Mouse (Mus musculus) adrenal gland, adult 2 months (tissue): ENCODE results near the gene Rhox4e. TPM values are rescaled to one million over a fixed set of nuclear protein-coding genes. Genes with fewer than 3 reads are reported as not detected.
"Not testable (repeated sequence)": the region's sequence is repeated elsewhere in the genome, so short reads cannot be mapped to it uniquely, and the experiment has no call there.

ENCODE experiments used
- DNase-seq: peaks from one replicate; pipeline ENCODE4 v3.0.0; 2021
- long read RNA-seq: library from polyadenylated mRNA; stranded (forward); transcript quantifications from one replicate; pipeline ENCODE4 v2.0.0, GENCODE M21; 2021
- polyA plus RNA-seq: library from polyadenylated mRNA; depleted of rRNA; stranded (reverse); fragments of >200 nt; gene quantifications from 2 replicates; pipeline ENCODE4 v1.2.3, GENCODE M21; 2012; rRNA removed
- total RNA-seq, 2 experiments: library from RNA; stranded (reverse); gene quantifications; 2 replicates each; pipeline ENCODE4 v1.2.3; 2021

Gene Rhox4e
- total RNA-seq (not detected), polyA plus RNA-seq (not detected in 2 replicates)
- long read RNA-seq, result 0 reads

- DNase-seq, result not testable (repeated sequence)
These were observed at the start of gene Rhox4e for GRCm38 (mm10) chrX:37557112-37557511. Gene Rhox4e, plus strand, starts transcription at chrX:37557412.

DNA sequence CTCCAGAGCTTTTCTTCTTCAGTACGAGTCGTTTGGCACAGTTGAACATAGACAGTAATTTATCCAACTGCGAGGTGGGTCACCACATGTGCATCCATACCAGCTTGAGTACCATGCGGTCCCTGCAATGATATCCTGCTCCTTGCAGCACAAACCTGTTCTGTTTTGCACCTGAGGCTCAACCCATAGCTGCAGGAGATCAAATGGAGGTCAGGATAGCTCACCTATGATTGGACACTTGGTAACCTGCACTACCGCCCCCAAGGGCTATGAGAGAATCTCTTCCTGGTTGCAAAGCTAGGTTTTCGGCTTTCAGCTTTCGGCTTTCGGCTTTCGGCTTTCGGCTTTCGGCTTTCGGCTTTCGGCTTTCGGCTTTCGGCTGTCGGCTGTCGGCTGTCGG lies 43.2 kb upstream of the Rhox4e start, which contains the start of gene Rhox4d:
Gene Rhox4d (plus strand): TSS at position 301 of the 400 bp plus-strand sequence.
- not testable (repeated sequence) for DNase-seq

- DNase-seq, result not testable (repeated sequence)
These were observed 27.1 kb upstream of the Rhox4e start, which contains the start of gene Rhox2e for GRCm38 (mm10) chrX:37530152-37530551. Gene Rhox2e, plus strand, starts transcription at chrX:37530452.

DNA sequence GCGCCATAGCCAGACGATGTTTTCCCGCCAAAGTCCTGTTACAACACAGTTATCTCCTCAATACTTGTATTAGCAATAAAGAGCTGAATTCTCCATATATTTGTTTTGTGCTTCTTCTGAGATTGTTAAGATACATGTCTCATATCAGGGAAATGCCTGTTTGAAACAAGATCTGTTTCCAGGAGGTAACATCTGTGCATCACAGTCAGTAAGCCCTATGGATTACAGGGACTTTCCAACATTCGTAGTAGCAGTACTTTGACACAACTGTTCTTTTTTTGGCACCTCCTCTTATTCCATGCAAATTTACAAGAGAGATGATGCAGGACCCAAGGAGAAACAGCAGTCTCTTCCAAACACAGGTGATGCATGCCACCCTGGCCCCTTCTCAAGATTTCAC lies 15.5 kb upstream of the Rhox4e start, which contains the start of gene Rhox3e:
Gene Rhox3e (plus strand): TSS at position 301 of the 400 bp plus-strand sequence.
- DNase-seq, result not testable (repeated sequence)

DNA sequence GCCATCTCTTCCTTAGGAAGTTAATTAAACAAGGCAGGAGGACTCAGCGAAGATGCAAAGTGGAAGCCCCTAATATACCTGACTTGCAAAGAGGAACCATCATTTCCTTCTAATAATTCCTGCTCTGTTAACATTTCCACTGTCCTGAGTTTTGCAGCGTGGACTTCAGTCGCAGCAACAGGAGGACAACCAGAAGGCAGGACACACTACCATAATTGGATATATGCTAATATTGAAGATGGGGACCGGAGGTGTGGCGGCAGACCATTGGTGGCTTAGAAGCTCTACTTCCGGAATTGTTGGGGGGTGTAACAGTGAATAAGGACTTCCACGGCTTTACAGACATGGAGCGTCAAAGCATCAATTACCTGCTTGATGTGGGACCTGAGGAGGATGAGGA lies 13.9 kb downstream of the Rhox4e start, which contains the start of gene Rhox2f:
Gene Rhox2f (plus strand): TSS at position 301 of the 400 bp plus-strand sequence.
- not testable (repeated sequence) for DNase-seq

GRCm38 (mm10) chrX:37572638-37573037 lies 15.4 kb downstream of the Rhox4e start:
- DNase-seq, result not testable (repeated sequence)

DNA sequence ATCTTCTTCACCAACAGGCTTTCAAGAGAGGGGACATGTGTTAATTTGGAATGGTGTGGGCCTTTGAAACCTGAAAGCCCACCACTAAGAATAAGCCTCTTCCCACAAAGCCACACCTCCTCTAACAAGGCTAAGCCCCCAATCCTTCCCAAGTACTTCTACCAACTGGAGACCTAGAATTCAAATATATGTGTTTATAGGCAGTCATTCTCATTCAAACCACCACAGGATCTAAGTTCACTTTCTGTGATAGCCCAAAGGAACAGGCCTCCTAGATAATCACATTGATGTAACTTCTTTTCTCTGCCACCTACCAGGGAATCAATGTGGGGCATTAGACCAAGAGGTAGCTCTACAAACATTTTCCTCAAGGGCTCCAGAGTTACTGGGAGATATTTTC lies 23.5 kb downstream of the Rhox4e start, which contains the start of gene Rhox3f:
Gene Rhox3f (plus strand): TSS at position 301 of the 400 bp plus-strand sequence.
- not testable (repeated sequence) for DNase-seq

DNA sequence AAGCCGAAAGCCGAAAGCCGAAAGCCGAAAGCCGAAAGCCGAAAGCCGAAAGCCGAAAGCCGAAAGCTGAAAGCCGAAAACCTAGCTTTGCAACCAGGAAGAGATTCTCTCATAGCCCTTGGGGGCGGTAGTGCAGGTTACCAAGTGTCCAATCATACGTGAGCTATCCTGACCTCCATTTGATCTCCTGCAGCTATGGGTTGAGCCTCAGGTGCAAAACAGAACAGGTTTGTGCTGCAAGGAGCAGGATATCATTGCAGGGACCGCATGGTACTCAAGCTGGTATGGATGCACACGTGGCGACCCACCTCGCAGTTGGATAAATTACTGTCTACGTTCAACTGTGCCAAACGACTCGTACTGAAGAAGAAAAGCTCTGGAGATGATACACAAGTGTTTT lies 50.4 kb downstream of the Rhox4e start, which contains the start of gene Rhox4f:
Gene Rhox4f (minus strand): TSS at position 101 of the 400 bp plus-strand sequence.
- DNase-seq, result not testable (repeated sequence)

Other genes with a start within 250 kb of the Rhox4e start
- gene Rhox3a2, start 177.4 kb upstream of the Rhox4e start, total RNA-seq, result not detected
- not detected in 2 replicates for gene Rhox3a2, start 177.4 kb upstream of the Rhox4e start, polyA plus RNA-seq
- gene Rhox4a2, start 166.6 kb upstream of the Rhox4e start, total RNA-seq, result not detected
- not detected in 2 replicates for gene Rhox4a2, start 166.6 kb upstream of the Rhox4e start, polyA plus RNA-seq
- not detected for gene Rhox2b, start 145.3 kb upstream of the Rhox4e start, total RNA-seq
- gene Rhox2b, start 145.3 kb upstream of the Rhox4e start, polyA plus RNA-seq, result not detected in 2 replicates
- gene Rhox4b, start 124.9 kb upstream of the Rhox4e start, total RNA-seq, result not detected
- gene Rhox4b, start 124.9 kb upstream of the Rhox4e start, polyA plus RNA-seq, result not detected in 2 replicates
- gene Rhox2c, start 103.7 kb upstream of the Rhox4e start, total RNA-seq, result not detected
- not detected in 2 replicates for gene Rhox2c, start 103.7 kb upstream of the Rhox4e start, polyA plus RNA-seq
- gene Rhox3c, start 98.8 kb upstream of the Rhox4e start, total RNA-seq, result not detected
- not detected in 2 replicates for gene Rhox3c, start 98.8 kb upstream of the Rhox4e start, polyA plus RNA-seq
- not detected for gene Rhox4c, start 77.1 kb upstream of the Rhox4e start, total RNA-seq
- not detected in 2 replicates for gene Rhox4c, start 77.1 kb upstream of the Rhox4e start, polyA plus RNA-seq
- gene Rhox2d, start 64.0 kb upstream of the Rhox4e start, total RNA-seq, result not detected
- gene Rhox2d, start 64.0 kb upstream of the Rhox4e start, polyA plus RNA-seq, result not detected in 2 replicates
- not detected for gene Rhox4d, start 43.1 kb upstream of the Rhox4e start, total RNA-seq
- not detected in 2 replicates for gene Rhox4d, start 43.1 kb upstream of the Rhox4e start, polyA plus RNA-seq
- not detected for gene Rhox2e, start 27.0 kb upstream of the Rhox4e start, total RNA-seq
- not detected in 2 replicates for gene Rhox2e, start 27.0 kb upstream of the Rhox4e start, polyA plus RNA-seq
- gene Rhox3e, start 15.4 kb upstream of the Rhox4e start, total RNA-seq, result not detected
- not detected in 2 replicates for gene Rhox3e, start 15.4 kb upstream of the Rhox4e start, polyA plus RNA-seq
- not detected for gene Rhox2f, start 14.0 kb downstream of the Rhox4e start, total RNA-seq
- gene Rhox2f, start 14.0 kb downstream of the Rhox4e start, polyA plus RNA-seq, result not detected in 2 replicates
- not detected for gene Rhox3f, start 23.6 kb downstream of the Rhox4e start, total RNA-seq
- not detected in 2 replicates for gene Rhox3f, start 23.6 kb downstream of the Rhox4e start, polyA plus RNA-seq
- gene Rhox4f, start 50.3 kb downstream of the Rhox4e start, total RNA-seq, result not detected
- not detected in 2 replicates for gene Rhox4f, start 50.3 kb downstream of the Rhox4e start, polyA plus RNA-seq
- gene Rhox3g, start 71.2 kb downstream of the Rhox4e start, total RNA-seq, result not detected
- not detected in 2 replicates for gene Rhox3g, start 71.2 kb downstream of the Rhox4e start, polyA plus RNA-seq
- gene Rhox2g, start 86.1 kb downstream of the Rhox4e start, total RNA-seq, result not detected
- not detected in 2 replicates for gene Rhox2g, start 86.1 kb downstream of the Rhox4e start, polyA plus RNA-seq
- not detected for gene Rhox4g, start 93.9 kb downstream of the Rhox4e start, total RNA-seq
- not detected in 2 replicates for gene Rhox4g, start 93.9 kb downstream of the Rhox4e start, polyA plus RNA-seq
- not detected for gene Rhox3h, start 111.4 kb downstream of the Rhox4e start, total RNA-seq
- gene Rhox3h, start 111.4 kb downstream of the Rhox4e start, polyA plus RNA-seq, result not detected in 2 replicates
- not detected for gene Rhox2h, start 115.9 kb downstream of the Rhox4e start, total RNA-seq
- gene Rhox2h, start 115.9 kb downstream of the Rhox4e start, polyA plus RNA-seq, result not detected in 2 replicates
- not detected for gene Rhox5, start 247.4 kb downstream of the Rhox4e start, total RNA-seq
- not detected in 2 replicates for gene Rhox5, start 247.4 kb downstream of the Rhox4e start, polyA plus RNA-seq